Mouse (Mus musculus): ENCODE measurements around the gene Mark2. TPM values are rescaled to one million over a fixed set of nuclear protein-coding genes. Genes with fewer than 3 reads are reported as not detected.

Mark2 gene
- polyA plus RNA-seq, 1 experiment, result 239 TPM

DNA sequence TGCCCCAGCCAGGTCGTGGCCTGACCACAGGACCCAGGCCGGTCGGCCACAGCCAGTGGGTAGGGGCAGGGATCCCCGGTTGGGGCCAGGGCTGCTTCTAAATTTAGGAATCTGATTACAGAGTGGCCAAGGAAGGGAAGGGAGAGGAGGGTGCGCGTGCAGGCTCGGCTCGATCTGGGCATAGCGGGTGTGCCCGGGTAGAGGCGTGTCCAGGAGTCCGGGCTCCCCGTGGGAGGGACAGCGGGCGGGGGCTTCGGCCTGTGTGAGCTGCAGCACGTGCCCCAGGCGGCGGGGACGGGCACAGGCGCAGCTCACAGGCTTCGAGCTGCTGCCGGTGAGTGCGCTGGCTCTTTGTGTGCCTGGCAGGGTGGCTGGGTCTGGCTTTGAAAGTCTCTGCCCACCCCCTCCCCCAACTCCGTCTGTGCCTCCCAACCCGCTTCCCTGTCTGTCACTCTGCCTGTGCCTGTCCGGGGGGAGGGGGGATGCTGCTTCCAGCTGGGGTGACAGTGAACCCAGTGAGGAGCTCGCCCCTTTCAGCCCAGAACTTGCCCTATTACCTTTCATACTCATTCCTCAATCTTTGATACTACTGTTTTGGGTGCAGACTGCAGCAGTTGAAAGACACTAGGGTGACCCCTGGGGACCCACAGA is 74.4 kb downstream of the Mark2 start, which contains the start of gene Rcor2:
TSS of gene Rcor2 (plus strand) at position 235 of the 651 bp plus-strand sequence.
- no peak for TF ChIP-seq GATA1 (IDR thresholded peaks at IDR 0.05; ENCODE audit: low read length)

DNA sequence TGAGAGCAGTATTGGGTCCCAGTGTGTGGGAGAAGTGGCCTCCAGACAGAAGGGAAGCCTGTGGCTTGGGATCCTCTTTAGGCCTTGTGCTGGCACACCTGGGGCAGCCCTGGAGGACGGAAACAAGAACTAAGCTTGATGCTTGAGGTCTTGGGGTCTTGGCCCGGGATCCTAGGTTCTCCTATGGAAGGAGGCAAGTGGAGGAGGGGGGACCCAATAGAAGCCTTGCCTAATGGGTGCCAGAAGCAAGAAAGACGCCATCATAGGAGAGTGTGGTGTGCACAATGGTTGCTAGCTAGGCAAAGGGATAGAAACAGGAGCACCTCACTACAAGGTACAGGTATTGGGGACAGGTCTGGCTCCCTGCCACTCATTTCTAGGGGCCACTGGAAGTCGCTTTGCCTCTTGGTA is 75.2 kb downstream of the Mark2 start:
- TF ChIP-seq GATA1 (IDR thresholded peaks at IDR 0.05; ENCODE audit: low read length), result no peak

DNA sequence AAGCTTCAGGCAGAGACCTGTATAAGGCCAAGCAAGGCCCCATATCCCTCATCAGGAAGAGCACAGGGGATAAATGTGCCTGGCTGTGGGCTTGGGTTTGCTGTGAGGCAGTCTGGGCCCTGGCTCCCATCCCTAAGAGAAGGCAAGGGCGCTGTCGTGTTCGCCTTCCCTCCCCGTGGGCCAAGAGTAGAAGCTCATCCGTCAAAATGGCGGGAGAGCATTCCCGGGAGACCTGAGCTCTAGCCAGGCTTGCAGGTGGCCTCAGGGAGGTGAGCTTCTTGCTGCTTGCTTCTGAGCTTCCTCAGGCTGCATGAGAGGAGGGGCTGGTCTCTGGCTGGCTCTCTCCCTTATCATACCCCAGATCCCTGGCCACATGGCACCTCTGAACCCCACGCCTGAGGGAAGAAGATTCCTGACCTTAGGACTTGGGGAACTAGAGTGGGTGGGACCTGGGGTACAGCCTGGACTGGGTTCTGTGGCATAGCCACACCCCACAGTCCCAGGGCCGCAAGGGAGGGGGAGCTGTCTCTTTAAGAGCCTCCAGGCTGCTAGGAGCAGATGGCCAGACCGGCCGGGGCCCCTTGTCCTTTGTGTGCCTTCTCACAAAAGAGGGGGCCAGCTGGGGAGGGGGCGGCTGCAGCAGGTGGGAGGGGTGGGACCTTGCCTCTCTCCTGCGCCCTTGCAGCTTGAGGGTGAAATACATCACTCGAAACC is 76.0 kb downstream of the Mark2 start:
- no peak for TF ChIP-seq GATA1 (IDR thresholded peaks at IDR 0.05; ENCODE audit: low read length)

- TF ChIP-seq GATA1 (IDR thresholded peaks at IDR 0.05; ENCODE audit: low read length), result no peak
Observed at GRCm38 (mm10) chr19:7264766-7265331, 76.8 kb downstream of the Mark2 start.

DNA sequence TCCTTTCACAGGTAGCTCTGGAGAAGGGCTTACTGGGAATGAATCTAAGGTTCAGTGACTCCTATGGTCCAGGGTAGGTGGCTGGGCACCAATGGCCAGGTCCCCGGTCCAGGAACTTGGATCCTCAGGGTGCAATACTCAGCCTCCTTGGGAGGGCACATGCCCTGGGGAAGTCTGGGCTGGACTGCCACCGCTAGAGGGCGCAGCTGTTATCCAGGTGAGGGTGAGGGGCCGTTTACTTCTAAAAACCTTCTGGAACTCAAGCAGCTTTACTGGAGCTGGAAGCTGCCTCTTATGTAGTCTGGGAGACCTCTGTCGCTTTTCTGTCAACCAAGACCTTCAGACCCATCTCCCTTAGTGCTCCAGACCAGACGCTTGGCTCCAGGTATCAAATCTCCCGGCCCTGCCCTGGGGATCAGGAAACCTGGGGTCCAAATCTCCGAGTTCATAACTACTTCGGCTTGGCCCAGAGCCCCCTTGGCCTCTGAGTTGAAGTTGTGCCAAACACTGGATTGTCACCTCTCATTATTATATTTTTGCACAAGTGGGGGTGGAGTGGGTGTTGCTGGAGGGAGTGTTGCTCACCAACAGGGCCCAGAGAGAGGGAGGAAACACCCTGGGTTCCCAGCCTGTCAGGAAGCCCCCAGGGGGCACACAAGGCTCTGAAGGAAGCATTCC is 77.4 kb downstream of the Mark2 start:
- no peak for TF ChIP-seq GATA1 (IDR thresholded peaks at IDR 0.05; ENCODE audit: low read length)

- TF ChIP-seq GATA1 (IDR thresholded peaks at IDR 0.05; ENCODE audit: low read length), result no peak
Observed at GRCm38 (mm10) chr19:7262592-7262991, 79.1 kb downstream of the Mark2 start.

- no peak for TF ChIP-seq GATA1 (IDR thresholded peaks at IDR 0.05; ENCODE audit: low read length)
Observed at GRCm38 (mm10) chr19:7261964-7262363, 79.7 kb downstream of the Mark2 start.

GRCm38 (mm10) chr19:7261476-7261875 is 80.2 kb downstream of the Mark2 start:
- no peak for TF ChIP-seq GATA1 (IDR thresholded peaks at IDR 0.05; ENCODE audit: low read length)

GRCm38 (mm10) chr19:7257881-7258280 is 83.8 kb downstream of the Mark2 start:
- TF ChIP-seq GATA1 (IDR thresholded peaks at IDR 0.05; ENCODE audit: low read length), result no peak

GRCm38 (mm10) chr19:7246021-7246420 is 95.6 kb downstream of the Mark2 start:
- no peak for TF ChIP-seq GATA1 (IDR thresholded peaks at IDR 0.05; ENCODE audit: low read length)

- no peak for TF ChIP-seq GATA1 (IDR thresholded peaks at IDR 0.05; ENCODE audit: low read length)
Observed at GRCm38 (mm10) chr19:7240782-7241690, 100.6 kb downstream of the Mark2 start, which contains the start of gene Naa40. Gene Naa40, minus strand, starts transcription at chr19:7241183.

GRCm38 (mm10) chr19:7240291-7240690 is 101.4 kb downstream of the Mark2 start:
- TF ChIP-seq GATA1 (IDR thresholded peaks at IDR 0.05; ENCODE audit: low read length), result no peak

DNA sequence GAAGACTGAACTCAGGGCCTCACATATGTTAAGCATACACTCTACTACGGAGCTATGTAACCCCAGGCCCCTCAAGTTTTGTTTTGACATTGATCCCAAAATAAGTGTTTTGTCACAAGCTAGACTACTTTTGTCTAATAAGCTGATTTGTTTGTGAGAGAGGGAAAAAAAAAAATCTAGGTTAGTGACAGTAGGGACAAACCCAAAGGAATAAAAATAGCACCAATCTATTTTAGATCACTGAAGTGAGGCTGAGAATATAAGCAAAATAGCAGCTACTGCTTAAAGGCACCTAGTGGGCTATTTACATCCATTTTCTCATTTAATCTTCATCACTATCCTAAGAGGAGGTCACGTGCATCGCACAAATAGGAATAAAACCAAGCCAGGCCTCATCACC is 102.1 kb downstream of the Mark2 start:
- no peak for TF ChIP-seq GATA1 (IDR thresholded peaks at IDR 0.05; ENCODE audit: low read length)

GRCm38 (mm10) chr19:7236742-7237141 is 104.9 kb downstream of the Mark2 start:
- no peak for TF ChIP-seq GATA1 (IDR thresholded peaks at IDR 0.05; ENCODE audit: low read length)

- TF ChIP-seq GATA1 (IDR thresholded peaks at IDR 0.05; ENCODE audit: low read length), result no peak
Observed at GRCm38 (mm10) chr19:7236011-7236410, 105.6 kb downstream of the Mark2 start.
